Mouse (Mus musculus) intestine, embryonic 14.5 days (tissue): Measurements from ENCODE around the gene Cdr2l. TPM values are rescaled to one million over a fixed set of nuclear protein-coding genes. Genes with fewer than 3 reads are reported as not detected.

Experiments
- ATAC-seq: fragments of 200-750 bp; cut with Nextera tagmentation; replicated peaks from 2 replicates; pipeline ENCODE4 v1.8.0; 2017; ENCODE audit warnings: low read depth, moderate number of reproducible peaks, moderate TSS enrichment, moderate library complexity; ENCODE audit not compliant: low FRiP score, low TSS enrichment
- DNase-seq: peaks from one replicate; pipeline ENCODE4 v3.0.0-alpha.2; 2018; ENCODE audit warnings: low spot score
- H3K27ac ChIP-seq: fragments of 300-500 bp; sonication (generic); 2 replicates; pipeline ENCODE4 v1.5.1; 2014; ENCODE audit warnings: low read depth, mild to moderate bottlenecking, control low read depth
- H3K27me3 ChIP-seq: fragments of 300-500 bp; sonication (generic); replicated peaks from 2 replicates; pipeline ENCODE4 v1.6.1; 2014; ENCODE audit warnings: low read length, control low read depth; ENCODE audit not compliant: control insufficient read depth, insufficient read depth
- H3K36me3 ChIP-seq: fragments of 300-500 bp; sonication (generic); 2 replicates; pipeline ENCODE4 v1.6.1; 2014; ENCODE audit warnings: low read length, control low read depth; ENCODE audit not compliant: control insufficient read depth, insufficient read depth
- H3K4me1 ChIP-seq: fragments of 300-500 bp; sonication (generic); replicated peaks from 2 replicates; pipeline ENCODE4 v1.6.1; 2014; ENCODE audit warnings: low read length, control low read depth, mixed read lengths; ENCODE audit not compliant: control insufficient read depth, insufficient read depth
- H3K4me2 ChIP-seq: fragments of 300-500 bp; sonication (generic); 2 replicates; pipeline ENCODE4 v1.6.1; 2014; ENCODE audit warnings: low read length
- H3K4me3 ChIP-seq: fragments of 300-500 bp; sonication (generic); 2 replicates; pipeline ENCODE4 v1.5.1; 2014; ENCODE audit warnings: low read depth, low read length, control low read depth, mixed read lengths
- H3K9ac ChIP-seq: fragments of 300-500 bp; sonication (generic); 2 replicates; pipeline ENCODE4 v1.6.1; 2014; ENCODE audit warnings: mild to moderate bottlenecking, low read length
- H3K9me3 ChIP-seq: fragments of 300-500 bp; sonication (generic); 2 replicates; pipeline ENCODE4 v1.6.1; 2016; ENCODE audit warnings: low read length, control low read depth; ENCODE audit not compliant: control insufficient read depth
- WGBS: fragments of 180-500 bp; shearing (Covaris S2); extraction: QIAGEN DNeasy Blood & Tissue Kit; methylation state at CpG from one replicate; pipeline ENCODE4 v1.1.7; 2014; 5-methylcytosine and 5-hydroxymethylcytosine counted together
- polyA plus RNA-seq: library from polyadenylated mRNA; unstranded; fragments of >200 nt; fragmentation: Nextera tagmentation; extraction: Ambion mirVana; gene quantifications from 2 replicates; pipeline ENCODE4 v1.2.1, GENCODE M21; 2014

Cdr2l gene
- polyA plus RNA-seq, result 10.6 and 11.6 TPM in 2 replicates

DNA sequence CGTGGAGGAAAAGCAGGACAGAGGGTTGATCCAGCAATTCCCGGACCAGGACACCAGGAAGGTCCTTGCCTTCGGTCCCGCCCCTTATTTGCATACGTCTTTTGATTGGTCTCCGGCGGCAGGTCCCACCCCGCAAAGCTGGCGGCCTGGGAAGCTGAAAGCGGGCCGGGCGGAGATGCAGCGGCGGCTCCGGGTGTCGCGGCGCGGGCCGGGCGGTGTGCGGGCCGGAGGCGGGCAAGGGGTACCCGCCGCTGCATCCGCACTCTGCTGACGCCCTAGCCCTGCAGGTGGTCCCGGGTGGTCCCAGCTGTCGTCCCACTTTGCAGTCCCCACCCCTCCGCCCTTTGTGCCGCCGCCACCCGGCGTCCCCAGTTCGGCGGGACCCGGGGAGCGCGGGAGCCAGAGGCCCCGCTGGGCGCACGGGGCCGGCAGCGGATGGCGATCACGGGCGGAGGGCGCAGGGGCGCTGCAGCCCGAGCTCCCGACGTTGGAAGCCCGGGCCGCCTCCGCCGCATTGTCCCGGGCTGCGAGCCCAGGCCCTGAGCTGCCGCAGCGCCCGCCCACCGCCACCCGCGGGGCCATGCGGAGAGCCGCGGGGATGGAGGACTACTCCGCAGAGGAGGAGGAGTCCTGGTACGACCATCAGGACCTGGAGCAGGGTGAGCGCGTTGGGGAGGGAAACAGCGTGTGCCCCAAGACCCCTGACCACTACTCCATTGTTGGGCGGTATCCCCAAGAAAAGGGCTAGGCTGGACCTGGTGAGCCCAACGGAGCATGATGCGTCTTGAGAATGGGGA is at the start of gene Cdr2l:
Gene Cdr2l, plus strand, starts transcription at position 174 of the 797 bp plus-strand sequence.
- ATAC-seq, result peak; percentile 89
- peak within 1 kb of the TSS; percentile 83 for H3K27ac ChIP-seq
- peak within 1 kb of the TSS; percentile 81 for H3K9ac ChIP-seq

DNA sequence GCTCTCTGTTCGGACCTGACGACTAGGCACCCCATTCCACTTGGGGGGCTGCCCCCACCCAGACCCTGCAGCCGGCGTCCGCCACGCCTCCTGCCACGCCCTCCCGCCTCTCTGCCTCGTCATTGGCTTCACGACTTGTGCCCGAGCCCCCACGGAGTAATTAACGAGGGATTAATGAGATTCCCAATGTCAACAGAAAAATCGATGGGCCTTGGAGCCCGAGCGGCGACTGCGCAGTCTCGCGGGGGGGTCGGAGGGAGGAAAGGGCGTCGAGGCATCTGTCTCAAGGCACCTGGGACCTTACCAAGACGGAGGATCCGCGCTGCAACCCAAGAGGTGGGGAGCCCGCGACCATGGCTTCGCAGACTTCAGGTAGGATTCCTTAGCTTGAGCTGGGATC is 47.2 kb upstream of the Cdr2l start, which contains the start of gene Otop3:
Gene Otop3, plus strand, starts transcription at position 201 of the 400 bp plus-strand sequence.
- Histone ChIP-seq H3K27me3 (peaks cover 50% of the 10 kb centered on the region), H3K4me3 (no peak within 1 kb of the TSS), H3K9me3 (no peaks in the 10 kb centered on the region), H3K27ac (no peak within 1 kb of the TSS), H3K4me1 (peaks cover 5% of the 10 kb centered on the region; the same call in 1 of the 2 replicates), H3K9ac (no peak within 1 kb of the TSS), H3K36me3 (no peaks in the 10 kb centered on the region), H3K4me2 (peak within 1 kb of the TSS; percentile 24)
- DNase-seq (no peak), ATAC-seq (no peak)
- WGBS, result 2% methylated on average over 28 of the region's 29 CpGs

More for the DNA sequence above, at the start of gene Cdr2l:
- no peaks in the 10 kb centered on the region for H3K36me3 ChIP-seq
- DNase-seq, result peak; percentile 89
- peaks cover 23% of the 10 kb centered on the region for H3K4me1 ChIP-seq
- H3K9me3 ChIP-seq, result peaks cover 3% of the 10 kb centered on the region; the same call in 1 of the 2 replicates
- WGBS, result under 1% methylated on average over 74 of the region's 76 CpGs
- H3K27me3 ChIP-seq, result no peaks in the 10 kb centered on the region
- peak within 1 kb of the TSS; percentile 81 for H3K4me2 ChIP-seq
- H3K4me3 ChIP-seq, result peak within 1 kb of the TSS; percentile 70

DNA sequence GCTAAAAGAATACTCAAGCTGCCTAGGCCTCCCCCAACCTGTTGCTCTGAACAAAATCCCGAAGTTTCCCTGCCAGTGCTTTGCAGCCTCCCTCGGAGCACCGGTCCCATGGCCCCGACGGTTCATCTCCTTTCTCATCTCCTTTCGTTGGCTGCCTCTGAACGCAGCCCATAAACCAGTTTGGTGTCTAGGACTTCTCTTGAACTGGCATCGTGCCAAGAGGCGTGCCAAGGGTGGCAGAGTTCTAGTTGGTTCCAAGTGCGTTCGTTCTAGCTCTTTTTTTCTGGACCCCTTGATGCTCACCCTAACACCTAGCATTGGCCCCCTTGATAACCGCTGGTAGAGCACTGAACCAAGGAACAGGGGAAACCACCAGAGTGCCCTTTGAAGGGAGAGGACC is 46.5 kb upstream of the Cdr2l start:
- Histone ChIP-seq H3K36me3 (no peaks in the 10 kb centered on the region), H3K27me3 (peaks cover 45% of the 10 kb centered on the region), H3K27ac (no peak overlapping the region), H3K9ac (no peak overlapping the region), H3K4me3 (no peak overlapping the region), H3K9me3 (no peaks in the 10 kb centered on the region), H3K4me2 (no peak overlapping the region), H3K4me1 (peaks cover 5% of the 10 kb centered on the region; the same call in 1 of the 2 replicates)
- no peak for DNase-seq
- no peak for ATAC-seq
- WGBS, result 52% methylated on average over 12 of the region's 12 CpGs

DNA sequence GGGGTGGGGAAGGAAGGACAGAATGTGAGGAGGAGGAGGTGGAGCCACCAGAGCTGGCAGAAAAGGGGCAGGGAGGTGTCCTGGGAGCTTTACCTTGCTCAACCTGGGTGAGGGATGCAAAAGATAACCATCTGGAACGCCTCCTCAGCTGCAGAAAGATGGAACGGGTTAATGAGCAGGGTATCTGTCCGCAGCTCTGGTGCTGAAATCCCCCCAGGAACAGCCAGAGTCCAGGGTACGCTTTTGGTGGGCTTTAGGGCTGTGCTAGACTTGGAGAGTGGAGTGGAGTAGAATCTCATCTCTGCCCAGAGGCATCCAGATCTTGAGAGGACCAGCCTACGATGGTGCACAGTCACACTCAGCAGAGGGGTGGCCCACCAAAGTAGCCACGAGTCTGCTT is 45.6 kb upstream of the Cdr2l start:
- DNase-seq, result peak; percentile 83
- no peaks in the 10 kb centered on the region for H3K9me3 ChIP-seq
- WGBS, result 17% methylated on average over 6 of the region's 6 CpGs
- peaks cover 5% of the 10 kb centered on the region; the same call in 1 of the 2 replicates for H3K4me1 ChIP-seq
- H3K27ac ChIP-seq, result no peak overlapping the region
- H3K27me3 ChIP-seq, result peaks cover 45% of the 10 kb centered on the region
- no peak overlapping the region for H3K4me3 ChIP-seq
- no peak overlapping the region for H3K9ac ChIP-seq
- no peak for ATAC-seq
- H3K36me3 ChIP-seq, result no peaks in the 10 kb centered on the region
- H3K4me2 ChIP-seq, result no peak overlapping the region

DNA sequence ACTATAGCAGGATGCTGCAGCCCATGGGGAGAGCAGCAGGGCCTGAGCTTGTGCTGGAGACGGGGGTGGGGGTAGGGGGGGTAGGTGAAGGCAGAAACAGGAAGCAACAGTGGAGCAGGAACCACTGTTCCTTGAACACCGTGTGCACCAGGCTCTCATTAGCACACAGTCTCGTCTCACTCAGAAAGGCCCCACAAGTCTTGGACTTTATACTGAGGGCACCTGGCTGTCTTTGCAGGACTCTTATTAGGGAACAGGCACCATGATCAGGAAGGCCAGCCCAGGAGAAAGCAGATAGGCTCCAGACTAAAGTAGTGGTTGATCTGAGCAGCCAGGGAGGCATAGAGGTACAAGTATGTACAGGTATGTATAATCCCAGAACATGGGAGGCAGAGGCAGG is 44.4 kb upstream of the Cdr2l start:
- no peak overlapping the region for H3K4me2 ChIP-seq
- H3K27me3 ChIP-seq, result peaks cover 39% of the 10 kb centered on the region
- no peak overlapping the region for H3K27ac ChIP-seq

DNA sequence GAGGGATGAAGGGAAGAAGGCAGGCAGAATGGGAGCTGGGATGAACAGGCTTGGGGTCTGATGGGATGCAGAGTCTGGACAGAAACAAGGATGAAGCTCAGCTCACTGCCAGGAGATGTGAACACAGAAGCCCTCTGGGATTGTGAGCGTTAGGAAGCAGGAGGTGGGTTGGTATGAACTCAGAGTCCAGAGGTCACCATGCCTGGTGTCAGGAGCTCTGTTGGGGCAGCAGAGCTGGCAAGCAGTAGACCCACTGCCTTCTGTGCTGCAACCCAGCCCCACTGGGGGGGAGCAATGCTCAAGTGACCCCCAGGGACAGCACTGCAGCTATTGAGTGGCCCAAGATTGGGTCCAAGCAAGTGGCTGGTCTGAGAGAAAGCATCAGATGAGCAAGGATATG is 43.9 kb upstream of the Cdr2l start:
- no peak overlapping the region for H3K9ac ChIP-seq
- ATAC-seq (no peak), DNase-seq (no peak)
- 50% methylated on average over 1 of the region's 1 CpGs for WGBS
- peaks cover 5% of the 10 kb centered on the region; the same call in 1 of the 2 replicates for H3K4me1 ChIP-seq
- peaks cover 34% of the 10 kb centered on the region for H3K27me3 ChIP-seq
- no peaks in the 10 kb centered on the region for H3K36me3 ChIP-seq
- no peak overlapping the region for H3K4me3 ChIP-seq
- no peak overlapping the region for H3K27ac ChIP-seq
- H3K9me3 ChIP-seq, result no peaks in the 10 kb centered on the region
- no peak overlapping the region for H3K4me2 ChIP-seq

More for the DNA sequence above, 44.4 kb upstream of the Cdr2l start:
- Histone ChIP-seq H3K4me1 (peaks cover 5% of the 10 kb centered on the region; the same call in 1 of the 2 replicates), H3K9ac (no peak overlapping the region), H3K36me3 (no peaks in the 10 kb centered on the region), H3K9me3 (no peaks in the 10 kb centered on the region), H3K4me3 (no peak overlapping the region)
- WGBS, result 64% methylated on average over 3 of the region's 3 CpGs
- ATAC-seq, result no peak
- no peak for DNase-seq

DNA sequence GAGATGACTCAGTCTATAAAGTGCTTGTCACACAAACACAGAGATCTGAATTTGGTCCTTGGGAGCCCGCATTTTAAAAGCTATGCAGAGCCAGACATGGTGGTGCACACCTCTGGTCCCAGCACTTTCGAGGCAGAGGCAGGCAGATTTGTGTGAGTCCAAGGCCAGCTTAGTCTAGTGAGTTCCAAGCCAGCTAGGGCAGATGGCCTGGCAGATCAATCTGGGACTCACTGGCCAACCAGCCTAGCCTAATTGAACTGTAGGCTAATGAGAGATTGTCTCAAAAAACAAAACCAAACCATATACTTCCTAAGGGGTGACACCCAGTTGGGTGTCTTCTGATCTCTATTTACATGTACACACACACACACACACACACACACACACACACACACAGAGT is 40.5 kb upstream of the Cdr2l start:
- Histone ChIP-seq H3K9me3 (no peaks in the 10 kb centered on the region), H3K4me1 (peaks cover 11% of the 10 kb centered on the region; the same call in 1 of the 2 replicates), H3K36me3 (no peaks in the 10 kb centered on the region), H3K9ac (no peak overlapping the region), H3K4me2 (no peak overlapping the region), H3K27ac (no peak overlapping the region), H3K27me3 (peaks cover 10% of the 10 kb centered on the region), H3K4me3 (no peak overlapping the region)
- 67% methylated on average over 2 of the region's 2 CpGs for WGBS
- DNase-seq (no peak), ATAC-seq (no peak)

DNA sequence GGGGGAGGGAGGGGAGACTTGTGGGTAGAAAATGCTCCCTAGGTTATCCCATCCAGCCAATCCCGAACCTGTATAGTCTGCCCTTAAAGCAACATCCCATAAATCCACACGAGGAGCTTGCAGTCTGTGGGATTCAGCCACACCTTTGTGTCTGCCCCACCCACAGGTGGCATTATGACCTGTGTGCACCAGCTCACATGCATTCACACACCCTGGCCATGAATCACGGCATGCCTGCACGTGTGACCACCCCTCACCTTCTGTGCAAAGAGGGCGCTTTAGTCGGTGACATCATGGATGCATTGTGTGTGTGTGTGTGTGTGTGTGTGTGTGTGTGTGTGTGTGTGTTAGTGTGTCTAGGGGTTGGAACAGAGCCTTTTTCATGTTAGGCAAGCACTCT is 39.9 kb upstream of the Cdr2l start:
- DNase-seq (no peak), ATAC-seq (no peak)
- WGBS, result 63% methylated on average over 6 of the region's 6 CpGs
- Histone ChIP-seq H3K27ac (no peak overlapping the region), H3K27me3 (peaks cover 5% of the 10 kb centered on the region), H3K9ac (no peak overlapping the region), H3K4me3 (no peak overlapping the region), H3K4me1 (peaks cover 14% of the 10 kb centered on the region; the same call in 1 of the 2 replicates), H3K36me3 (no peaks in the 10 kb centered on the region), H3K9me3 (no peaks in the 10 kb centered on the region), H3K4me2 (no peak overlapping the region)
